Mouse (Mus musculus): ENCODE data around the gene Cse1l. TPM values are rescaled to one million over a fixed set of nuclear protein-coding genes. Genes with fewer than 3 reads are reported as not detected.

The Cse1l gene
- polyA plus RNA-seq, 1 experiment from 2014 or later = 106 TPM

- H3K4me2 ChIP-seq (ENCODE audit: low read length) = no peak overlapping the region
- peaks cover 7 to 15% of the 10 kb centered on the region in 2 experiments for H3K4me1 ChIP-seq (ENCODE audit: control insufficient read depth in 2 of 2, insufficient read depth in 2 of 2, low read length in 2 of 2)
- H3K27ac ChIP-seq (replicated peaks in 1 of 2; ENCODE audit: control insufficient read depth in 1 of 2, insufficient read depth in 1 of 2, low read depth in 2 of 2, low read length in 2 of 2) = no peak overlapping the region
- no peak for ATAC-seq (ENCODE audit: insufficient number of reproducible peaks, insufficient read depth, low FRiP score, low read depth)
- H3K9ac ChIP-seq (ENCODE audit: low read length) = no peak overlapping the region
- H3K4me3 ChIP-seq (ENCODE audit: control insufficient read depth in 1 of 2, insufficient read depth in 1 of 2, low read depth in 1 of 2, low read length in 2 of 2) = no peak overlapping the region
- 90% methylated on average over 6 of the region's 6 CpGs for WGBS
- H3K27me3 ChIP-seq (ENCODE audit: control insufficient read depth, insufficient read depth, low read length) = no peaks in the 10 kb centered on the region
- no peaks in the 10 kb centered on the region for H3K9me3 ChIP-seq (ENCODE audit: control insufficient read depth, low read length)
- no peaks in the 10 kb centered on the region for H3K36me3 ChIP-seq (ENCODE audit: control insufficient read depth, insufficient read depth, low read length)
Observed at GRCm38 (mm10) chr2:166903719-166904282, 2.0 kb upstream of the Cse1l start.

- Histone ChIP-seq H3K36me3 (ENCODE audit: control insufficient read depth, insufficient read depth, low read length) (peaks cover 9% of the 10 kb centered on the region; the same call in 1 of the 2 replicates), H3K27me3 (ENCODE audit: control insufficient read depth, insufficient read depth, low read length) (no peaks in the 10 kb centered on the region), H3K4me2 (ENCODE audit: low read length) (peak overlapping the region; percentile 86), H3K4me1 (ENCODE audit: control insufficient read depth in 2 of 2, insufficient read depth in 2 of 2, low read length in 2 of 2) (peaks cover 12 to 22% of the 10 kb centered on the region in 2 experiments), H3K9me3 (ENCODE audit: control insufficient read depth, low read length) (no peaks in the 10 kb centered on the region), H3K9ac (ENCODE audit: low read length) (peak overlapping the region; percentile 96), H3K27ac (replicated peaks in 1 of 2; ENCODE audit: control insufficient read depth in 1 of 2, insufficient read depth in 1 of 2, low read depth in 2 of 2, low read length in 2 of 2) (peak overlapping the region; percentile 57 to 99), H3K4me3 (ENCODE audit: control insufficient read depth in 1 of 2, insufficient read depth in 1 of 2, low read depth in 1 of 2, low read length in 2 of 2) (peak overlapping the region; percentile 69 to 88)
- no peak for ATAC-seq (ENCODE audit: insufficient number of reproducible peaks, insufficient read depth, low FRiP score, low read depth)
- WGBS = under 1% methylated on average over 28 of the region's 28 CpGs
Observed at GRCm38 (mm10) chr2:166906523-166907182, 813 bp downstream of the Cse1l start.

DNA sequence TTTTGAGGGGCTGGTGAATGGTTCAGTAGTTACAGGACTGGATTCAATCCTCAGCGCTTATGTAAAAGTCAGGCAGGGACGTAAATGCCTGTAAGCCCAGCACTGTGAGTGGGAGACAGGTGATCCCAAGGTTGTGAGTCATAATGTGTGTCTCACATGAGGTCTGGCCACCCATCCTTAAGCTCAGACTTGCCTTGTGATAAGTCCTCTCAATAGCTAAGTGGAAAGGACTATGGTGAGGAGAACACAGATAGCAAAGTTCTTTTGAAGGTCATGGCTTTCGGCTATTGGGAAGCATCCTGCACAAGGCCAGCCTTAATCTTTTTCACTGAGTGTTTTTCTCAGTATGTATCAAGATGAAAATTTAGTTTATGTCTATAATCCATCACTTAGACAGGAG, 3.9 kb downstream of the Cse1l start:
- no peak overlapping the region for H3K4me3 ChIP-seq (ENCODE audit: control insufficient read depth in 1 of 2, insufficient read depth in 1 of 2, low read depth in 1 of 2, low read length in 2 of 2)
- H3K27me3 ChIP-seq (ENCODE audit: control insufficient read depth, insufficient read depth, low read length) = no peaks in the 10 kb centered on the region
- no peak for ATAC-seq (ENCODE audit: insufficient number of reproducible peaks, insufficient read depth, low FRiP score, low read depth)
- H3K36me3 ChIP-seq (ENCODE audit: control insufficient read depth, insufficient read depth, low read length) = peaks cover 9% of the 10 kb centered on the region; the same call in 1 of the 2 replicates
- H3K9me3 ChIP-seq (ENCODE audit: control insufficient read depth, low read length) = no peaks in the 10 kb centered on the region
- H3K9ac ChIP-seq (ENCODE audit: low read length) = no peak overlapping the region
- peaks cover 12 to 22% of the 10 kb centered on the region in 2 experiments for H3K4me1 ChIP-seq (ENCODE audit: control insufficient read depth in 2 of 2, insufficient read depth in 2 of 2, low read length in 2 of 2)
- H3K27ac ChIP-seq (replicated peaks in 1 of 2; ENCODE audit: control insufficient read depth in 1 of 2, insufficient read depth in 1 of 2, low read depth in 2 of 2, low read length in 2 of 2) = peak overlapping the region in 1 of 2 experiments; percentile 57; a peak in 1 of 4 replicates
- no peak overlapping the region for H3K4me2 ChIP-seq (ENCODE audit: low read length)
- 63% methylated on average over 3 of the region's 3 CpGs for WGBS

- Histone ChIP-seq H3K4me3 (ENCODE audit: control insufficient read depth in 1 of 2, insufficient read depth in 1 of 2, low read depth in 1 of 2, low read length in 2 of 2) (no peak overlapping the region), H3K4me1 (ENCODE audit: control insufficient read depth in 2 of 2, insufficient read depth in 2 of 2, low read length in 2 of 2) (peaks cover 10 to 17% of the 10 kb centered on the region in 2 experiments), H3K4me2 (ENCODE audit: low read length) (no peak overlapping the region), H3K27me3 (ENCODE audit: control insufficient read depth, insufficient read depth, low read length) (no peaks in the 10 kb centered on the region), H3K9me3 (ENCODE audit: control insufficient read depth, low read length) (no peaks in the 10 kb centered on the region), H3K36me3 (ENCODE audit: control insufficient read depth, insufficient read depth, low read length) (peaks cover 9% of the 10 kb centered on the region; the same call in 1 of the 2 replicates), H3K9ac (ENCODE audit: low read length) (no peak overlapping the region), H3K27ac (replicated peaks in 1 of 2; ENCODE audit: control insufficient read depth in 1 of 2, insufficient read depth in 1 of 2, low read depth in 2 of 2, low read length in 2 of 2) (no peak overlapping the region)
- ATAC-seq (ENCODE audit: insufficient number of reproducible peaks, insufficient read depth, low FRiP score, low read depth) = no peak
- 87% methylated on average over 8 of the region's 8 CpGs for WGBS
Observed at GRCm38 (mm10) chr2:166910536-166910935, 4.7 kb downstream of the Cse1l start.

DNA sequence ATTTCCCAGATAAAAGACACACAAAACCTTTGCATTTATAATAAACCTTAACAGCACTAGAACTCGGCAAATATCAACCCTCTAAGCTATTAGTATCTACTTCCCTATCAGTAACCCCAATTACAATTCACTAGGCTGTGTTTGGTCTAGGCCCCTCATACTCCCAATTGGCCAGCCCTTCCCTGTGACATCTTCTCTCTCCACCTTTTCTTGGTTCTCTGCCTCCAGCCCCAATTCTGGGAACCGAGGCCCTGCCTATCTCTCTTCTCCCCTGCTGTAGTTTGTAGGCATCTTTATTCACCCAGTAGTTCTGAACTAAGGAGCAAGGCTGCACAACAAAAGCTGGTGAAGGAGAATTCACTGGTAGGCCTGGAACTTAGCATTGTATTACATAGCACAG, 18.1 kb downstream of the Cse1l start:
- ATAC-seq (ENCODE audit: insufficient number of reproducible peaks, insufficient read depth, low FRiP score, low read depth) = no peak
- Histone ChIP-seq H3K27ac (replicated peaks in 1 of 2; ENCODE audit: control insufficient read depth in 1 of 2, insufficient read depth in 1 of 2, low read depth in 2 of 2, low read length in 2 of 2) (no peak overlapping the region), H3K4me1 (ENCODE audit: control insufficient read depth in 2 of 2, insufficient read depth in 2 of 2, low read length in 2 of 2) (no peaks in the 10 kb centered on the region), H3K36me3 (ENCODE audit: control insufficient read depth, insufficient read depth, low read length) (peaks cover 94% of the 10 kb centered on the region), H3K9me3 (ENCODE audit: control insufficient read depth, low read length) (no peaks in the 10 kb centered on the region), H3K27me3 (ENCODE audit: control insufficient read depth, insufficient read depth, low read length) (no peaks in the 10 kb centered on the region), H3K4me3 (ENCODE audit: control insufficient read depth in 1 of 2, insufficient read depth in 1 of 2, low read depth in 1 of 2, low read length in 2 of 2) (no peak overlapping the region), H3K9ac (ENCODE audit: low read length) (no peak overlapping the region), H3K4me2 (ENCODE audit: low read length) (no peak overlapping the region)
- 88% methylated on average over 2 of the region's 2 CpGs for WGBS

DNA sequence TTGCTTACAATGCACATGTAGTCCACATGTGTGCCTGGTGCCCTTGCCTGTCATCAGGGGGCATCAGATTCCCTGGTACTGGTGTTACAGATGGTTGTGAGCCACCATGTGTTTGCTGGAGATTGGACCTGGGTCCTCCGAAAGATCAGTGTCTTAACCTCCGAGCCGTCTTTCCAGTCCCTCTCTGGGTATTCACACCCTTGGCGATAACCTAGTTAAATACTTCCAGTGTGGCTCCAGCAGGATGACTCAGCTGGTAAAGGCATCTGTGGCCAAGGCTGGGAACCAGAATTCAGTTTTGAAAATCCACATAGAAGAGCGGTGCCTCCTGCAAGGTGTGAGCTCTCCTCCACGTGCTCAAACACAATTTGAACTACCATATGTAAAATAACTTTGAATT, 28.1 kb downstream of the Cse1l start:
- no peak overlapping the region for H3K9ac ChIP-seq (ENCODE audit: low read length)
- no peaks in the 10 kb centered on the region for H3K4me1 ChIP-seq (ENCODE audit: control insufficient read depth in 2 of 2, insufficient read depth in 2 of 2, low read length in 2 of 2)
- no peak overlapping the region for H3K27ac ChIP-seq (replicated peaks in 1 of 2; ENCODE audit: control insufficient read depth in 1 of 2, insufficient read depth in 1 of 2, low read depth in 2 of 2, low read length in 2 of 2)
- WGBS = 91% methylated on average over 6 of the region's 6 CpGs
- H3K27me3 ChIP-seq (ENCODE audit: control insufficient read depth, insufficient read depth, low read length) = no peaks in the 10 kb centered on the region
- H3K4me2 ChIP-seq (ENCODE audit: low read length) = no peak overlapping the region
- no peaks in the 10 kb centered on the region for H3K9me3 ChIP-seq (ENCODE audit: control insufficient read depth, low read length)
- ATAC-seq (ENCODE audit: insufficient number of reproducible peaks, insufficient read depth, low FRiP score, low read depth) = no peak
- no peak overlapping the region for H3K4me3 ChIP-seq (ENCODE audit: control insufficient read depth in 1 of 2, insufficient read depth in 1 of 2, low read depth in 1 of 2, low read length in 2 of 2)
- H3K36me3 ChIP-seq (ENCODE audit: control insufficient read depth, insufficient read depth, low read length) = peaks cover 99% of the 10 kb centered on the region

GRCm38 (mm10) chr2:166934416-166934815, 28.6 kb downstream of the Cse1l start:
- peaks cover 99% of the 10 kb centered on the region for H3K36me3 ChIP-seq (ENCODE audit: control insufficient read depth, insufficient read depth, low read length)
- no peaks in the 10 kb centered on the region for H3K27me3 ChIP-seq (ENCODE audit: control insufficient read depth, insufficient read depth, low read length)
- no peak overlapping the region for H3K9ac ChIP-seq (ENCODE audit: low read length)
- 94% methylated on average over 5 of the region's 5 CpGs for WGBS
- H3K27ac ChIP-seq (replicated peaks in 1 of 2; ENCODE audit: control insufficient read depth in 1 of 2, insufficient read depth in 1 of 2, low read depth in 2 of 2, low read length in 2 of 2) = no peak overlapping the region
- ATAC-seq (ENCODE audit: insufficient number of reproducible peaks, insufficient read depth, low FRiP score, low read depth) = no peak
- H3K4me1 ChIP-seq (ENCODE audit: control insufficient read depth in 2 of 2, insufficient read depth in 2 of 2, low read length in 2 of 2) = no peaks in the 10 kb centered on the region
- no peak overlapping the region for H3K4me2 ChIP-seq (ENCODE audit: low read length)
- no peak overlapping the region for H3K4me3 ChIP-seq (ENCODE audit: control insufficient read depth in 1 of 2, insufficient read depth in 1 of 2, low read depth in 1 of 2, low read length in 2 of 2)
- H3K9me3 ChIP-seq (ENCODE audit: control insufficient read depth, low read length) = no peaks in the 10 kb centered on the region

All from heart, embryonic 14.5 days (tissue).